Mouse (Mus musculus) megakaryocyte, embryonic 14.5 days (primary cell): ENCODE measurements at regions not wholly inside any gene's neighbourhood (a gene's known extent, or its start where the extent isn't known, plus 50 kb on each side); places are given as distances from the start of the nearest gene placed in this dataset.
A peak's percentile ranks its signal among the peaks of the same experiment; 100 is the strongest.

Experiments used
- H3K27me3 ChIP-seq: replicated peaks from 2 replicates; pipeline ENCODE3; 2012; ENCODE audit warnings: inconsistent platforms
- H3K36me3 ChIP-seq: replicated peaks from 2 replicates; pipeline ENCODE3; 2012; ENCODE audit warnings: low read length, inconsistent platforms, mixed read lengths
- H3K4me1 ChIP-seq: 2 replicates; pipeline ENCODE4 v1.6.1; 2012; ENCODE audit warnings: inconsistent platforms
- H3K4me3 ChIP-seq: replicated peaks from 2 replicates; pipeline ENCODE3; 2012; ENCODE audit warnings: moderate library complexity, mild to moderate bottlenecking, inconsistent platforms
- H3K9me3 ChIP-seq: 2 replicates; pipeline ENCODE4 v1.6.1; 2012; ENCODE audit warnings: inconsistent platforms
- FLI1 ChIP-seq: IDR thresholded peaks from 2 replicates; pipeline ENCODE4 v1.6.1; 2012; ENCODE audit warnings: low read length, inconsistent platforms, mixed read lengths
- GATA1 ChIP-seq: IDR thresholded peaks from 3 replicates; pipeline ENCODE4 v1.6.1; 2012; ENCODE audit warnings: mixed read lengths, low read length, inconsistent platforms, borderline replicate concordance

DNA sequence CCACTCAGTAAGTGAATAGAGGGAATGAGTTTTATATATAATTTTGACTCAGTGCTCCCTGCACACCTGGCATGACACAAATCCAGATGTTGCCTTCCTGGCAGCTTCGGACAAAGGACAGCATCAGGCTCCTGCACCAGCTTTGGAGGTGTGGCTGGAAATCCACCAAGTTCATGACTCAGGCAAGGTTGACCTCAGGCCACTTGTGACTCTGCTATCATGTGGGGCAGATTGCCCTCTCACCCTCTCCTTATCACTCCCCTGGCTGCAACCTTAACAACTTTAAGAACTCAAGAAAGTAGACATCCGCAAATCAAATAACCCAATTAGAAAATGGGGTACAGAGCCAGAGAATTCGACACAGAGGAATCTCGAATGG, 97.7 kb upstream of the Armc2 start:
- H3K4me3 ChIP-seq: no peak overlapping the region
- TF ChIP-seq FLI1 (no peak), GATA1 (no peak)
- H3K27me3 ChIP-seq: peaks cover 4% of the 10 kb centered on the region
- H3K36me3 ChIP-seq: peaks cover 6% of the 10 kb centered on the region
- H3K4me1 ChIP-seq: peaks cover 29% of the 10 kb centered on the region
- H3K9me3 ChIP-seq: peaks cover 15% of the 10 kb centered on the region

DNA sequence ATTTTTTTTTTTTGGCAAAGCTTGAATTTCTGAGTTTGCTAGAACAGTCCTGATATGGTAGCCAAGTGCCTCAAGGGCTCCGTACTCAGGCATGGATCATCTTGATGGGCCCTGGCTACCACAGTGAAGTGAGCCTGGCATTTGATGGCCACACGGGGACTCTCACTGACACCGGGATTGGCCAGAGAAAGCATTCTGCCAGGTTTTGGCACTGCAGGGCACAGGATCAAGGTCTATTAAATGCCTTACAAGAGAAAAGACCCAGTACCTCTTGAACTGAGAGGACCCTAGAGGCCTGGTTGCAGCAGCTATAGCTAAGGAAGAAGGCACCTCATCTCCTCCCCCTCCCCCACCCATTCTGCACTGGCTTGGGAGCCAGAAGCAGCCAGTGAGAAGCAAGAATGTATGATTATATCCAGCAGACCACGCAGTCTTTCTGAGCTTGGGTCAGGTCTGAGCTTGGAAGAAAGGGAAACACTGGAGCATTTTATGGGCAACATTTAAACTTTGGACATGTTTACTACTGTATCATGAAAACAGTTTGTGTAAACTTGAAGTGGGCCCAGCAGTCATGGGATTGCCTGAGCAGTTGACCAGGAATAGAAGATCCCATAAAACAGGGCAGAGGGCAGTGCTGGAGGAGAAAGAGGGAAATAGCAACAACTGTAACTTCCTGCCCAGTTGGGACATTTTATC, 97.1 kb upstream of the Armc2 start:
- no peak overlapping the region for H3K4me3 ChIP-seq
- peaks cover 4% of the 10 kb centered on the region for H3K27me3 ChIP-seq
- H3K36me3 ChIP-seq: peaks cover 6% of the 10 kb centered on the region
- peaks cover 15% of the 10 kb centered on the region for H3K9me3 ChIP-seq
- TF ChIP-seq FLI1 (no peak), GATA1 (no peak)
- H3K4me1 ChIP-seq: peaks cover 29% of the 10 kb centered on the region

DNA sequence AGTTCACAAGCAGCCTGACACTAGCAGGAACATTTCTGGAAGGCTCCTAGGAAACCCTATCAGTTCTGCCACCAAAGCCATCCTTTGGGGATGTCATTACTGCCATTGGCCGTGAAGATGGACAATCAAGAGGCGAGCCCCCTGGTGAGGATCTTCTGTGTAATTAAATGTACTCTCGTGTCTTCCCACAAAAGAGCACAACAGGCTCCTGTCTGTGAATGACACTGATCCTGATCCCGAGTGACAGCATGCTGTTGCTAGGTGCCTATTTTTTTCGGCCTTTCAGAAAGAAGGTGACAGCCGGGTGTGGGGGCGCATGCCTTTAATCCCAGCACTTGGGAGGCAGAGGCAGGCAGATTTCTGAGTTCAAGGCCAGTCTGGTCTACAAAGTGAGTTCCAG, 92.5 kb upstream of the Armc2 start:
- Histone ChIP-seq H3K9me3 (peaks cover 18% of the 10 kb centered on the region), H3K27me3 (peaks cover 1% of the 10 kb centered on the region), H3K4me3 (no peak overlapping the region), H3K4me1 (peaks cover 32% of the 10 kb centered on the region), H3K36me3 (peaks cover 6% of the 10 kb centered on the region)
- TF ChIP-seq GATA1 (no peak), FLI1 (no peak)

DNA sequence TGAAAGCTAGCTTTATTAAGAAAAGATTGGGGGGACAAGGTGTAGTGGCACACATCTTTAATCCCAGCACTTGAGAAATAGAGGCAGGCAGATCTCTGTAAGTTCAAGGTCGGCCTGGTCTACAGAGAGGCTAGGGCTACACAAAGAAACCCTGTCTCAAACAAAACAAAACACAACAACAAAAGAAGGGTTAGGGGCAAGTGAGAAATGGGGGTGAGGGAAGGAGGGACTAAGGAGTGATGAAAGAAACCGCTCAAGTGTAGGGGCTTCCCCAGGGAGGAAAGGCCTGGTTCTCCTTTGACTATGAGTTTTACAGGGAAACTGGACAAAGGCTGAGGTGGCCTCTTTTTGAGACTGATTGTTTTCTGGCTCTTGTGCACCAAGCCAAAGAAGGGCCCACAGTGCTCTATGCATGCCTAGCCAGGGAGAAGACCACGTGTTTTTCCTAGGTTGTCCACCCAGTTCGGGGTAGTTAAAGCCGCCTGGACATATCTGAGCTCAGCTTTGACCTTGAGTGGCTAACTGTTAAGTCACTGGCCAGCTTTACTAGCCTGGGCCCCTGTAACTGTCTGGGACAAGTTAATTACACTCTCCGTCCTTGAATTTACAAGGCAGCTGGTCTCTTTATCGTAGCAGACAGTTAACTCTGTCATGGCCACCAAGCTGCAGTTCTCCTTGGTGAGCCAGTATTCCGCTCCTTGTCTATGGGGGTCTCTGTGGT, 90.2 kb upstream of the Armc2 start:
- H3K27me3 ChIP-seq: peaks cover 6% of the 10 kb centered on the region
- peaks cover 27% of the 10 kb centered on the region for H3K9me3 ChIP-seq
- H3K4me3 ChIP-seq: no peak overlapping the region
- peaks cover 25% of the 10 kb centered on the region for H3K4me1 ChIP-seq
- no peak for TF ChIP-seq GATA1
- TF ChIP-seq FLI1: no peak
- peaks cover 4% of the 10 kb centered on the region for H3K36me3 ChIP-seq

DNA sequence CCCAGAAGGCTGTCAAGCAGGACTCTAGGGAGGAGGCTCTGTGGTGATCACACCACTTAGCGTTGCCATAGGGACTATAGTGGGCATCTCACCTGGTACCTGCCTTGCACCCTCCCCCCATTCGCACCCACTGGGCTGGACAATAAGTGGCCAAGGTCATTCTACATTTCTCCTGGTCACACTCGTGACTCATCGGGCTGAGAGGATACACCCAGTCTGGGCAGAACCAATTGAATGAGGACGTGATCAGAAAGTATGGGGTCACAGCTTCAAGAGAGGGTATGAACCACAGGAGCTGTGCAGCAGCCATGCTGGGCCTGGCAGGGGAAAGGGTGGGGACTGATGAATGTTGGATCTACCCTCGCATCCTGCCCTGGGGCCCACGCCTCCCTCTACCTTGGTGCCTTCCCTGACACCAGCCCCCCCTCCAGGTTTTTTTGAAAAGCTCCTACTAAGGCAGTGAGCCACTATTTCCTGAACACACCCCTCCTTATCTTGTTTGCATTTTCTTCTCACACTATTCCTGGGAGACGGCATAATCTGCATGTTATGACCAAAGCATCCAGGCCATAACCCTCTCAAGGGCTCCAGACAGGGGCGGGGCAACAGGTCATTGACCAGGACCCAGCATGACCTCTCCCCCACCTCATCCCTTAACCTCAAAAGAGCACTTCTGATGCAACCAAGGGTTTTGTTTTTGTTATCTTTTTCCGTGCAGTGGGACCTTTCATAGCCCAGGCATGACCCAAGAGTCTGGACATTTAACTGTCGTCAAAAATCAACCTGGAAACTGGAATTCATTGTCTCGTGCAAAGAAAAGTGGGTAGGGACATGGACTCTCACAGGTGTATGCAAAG, 89.4 kb upstream of the Armc2 start:
- Histone ChIP-seq H3K27me3 (peaks cover 6% of the 10 kb centered on the region), H3K4me1 (peaks cover 25% of the 10 kb centered on the region), H3K36me3 (no peaks in the 10 kb centered on the region), H3K9me3 (peaks cover 23% of the 10 kb centered on the region), H3K4me3 (peak overlapping the region; percentile 71)
- TF ChIP-seq GATA1 (no peak), FLI1 (no peak)

DNA sequence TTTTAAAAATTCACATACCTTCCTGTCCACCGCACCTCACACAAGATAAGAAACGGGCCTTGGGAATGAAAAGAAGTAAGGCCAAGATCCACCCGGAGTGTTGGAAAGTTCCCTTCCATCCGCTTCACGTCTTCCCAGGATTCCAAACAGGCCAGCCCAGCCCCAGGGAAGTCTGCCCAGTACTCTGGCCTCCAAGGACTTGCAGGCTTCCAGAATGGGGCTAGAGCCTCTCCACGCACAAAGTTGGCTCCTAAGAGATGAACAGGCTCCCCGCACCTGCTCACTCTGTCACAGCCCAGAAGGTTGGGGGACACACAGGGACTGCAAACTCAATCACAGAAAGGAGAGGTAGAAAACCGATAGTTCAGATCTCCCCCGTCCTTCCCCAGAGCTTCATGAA, 88.4 kb upstream of the Armc2 start:
- Histone ChIP-seq H3K4me1 (peaks cover 30% of the 10 kb centered on the region), H3K27me3 (peaks cover 8% of the 10 kb centered on the region), H3K4me3 (no peak overlapping the region), H3K36me3 (no peaks in the 10 kb centered on the region), H3K9me3 (peaks cover 23% of the 10 kb centered on the region)
- no peak for TF ChIP-seq GATA1
- TF ChIP-seq FLI1: no peak

DNA sequence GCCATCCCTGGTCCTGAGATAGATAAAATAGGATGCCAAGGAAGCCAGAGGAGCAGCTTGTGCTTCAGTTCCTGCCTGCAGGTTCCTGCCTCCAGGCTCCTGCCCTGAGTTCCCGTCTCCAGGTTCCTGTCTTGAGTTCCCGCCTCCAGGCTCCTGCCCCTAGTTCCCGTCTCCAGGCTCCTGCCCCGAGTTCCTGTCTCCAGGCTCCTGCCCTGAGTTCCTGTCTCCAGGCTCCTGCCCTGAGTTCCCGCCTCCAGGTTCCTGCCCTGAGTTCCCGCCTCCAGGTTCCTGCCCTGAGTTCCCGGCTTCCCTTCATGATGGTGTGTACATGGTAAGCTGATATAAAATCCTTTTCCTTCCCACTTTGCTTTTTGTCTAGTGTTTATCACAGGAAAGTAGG, 86.8 kb upstream of the Armc2 start:
- TF ChIP-seq FLI1 (no peak), GATA1 (no peak)
- H3K36me3 ChIP-seq: no peaks in the 10 kb centered on the region
- H3K4me3 ChIP-seq: no peak overlapping the region
- peaks cover 10% of the 10 kb centered on the region for H3K27me3 ChIP-seq
- peaks cover 23% of the 10 kb centered on the region for H3K9me3 ChIP-seq
- H3K4me1 ChIP-seq: peaks cover 29% of the 10 kb centered on the region

DNA sequence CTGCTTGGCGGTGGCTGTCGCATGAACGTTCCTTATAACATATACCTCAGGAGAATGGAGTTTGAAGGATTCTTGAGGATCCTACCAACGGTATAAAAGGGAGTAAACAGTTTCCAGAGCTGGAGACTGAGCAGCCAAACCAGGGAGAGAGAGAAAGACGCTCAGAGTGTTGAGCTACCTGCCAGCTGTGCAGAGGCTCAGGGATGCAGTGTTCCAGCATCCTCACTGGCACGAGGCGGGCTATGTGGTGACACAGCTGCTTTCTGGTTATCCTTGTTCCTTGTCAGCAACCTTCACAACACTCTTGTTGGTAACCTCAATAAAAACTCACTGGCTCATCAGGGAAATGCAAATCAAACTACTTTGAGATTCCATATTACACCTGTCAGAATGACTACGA, 84.1 kb upstream of the Armc2 start:
- no peaks in the 10 kb centered on the region for H3K36me3 ChIP-seq
- H3K27me3 ChIP-seq: peaks cover 10% of the 10 kb centered on the region
- H3K4me1 ChIP-seq: peaks cover 22% of the 10 kb centered on the region
- H3K4me3 ChIP-seq: no peak overlapping the region
- TF ChIP-seq GATA1 (no peak), FLI1 (no peak)
- H3K9me3 ChIP-seq: peaks cover 23% of the 10 kb centered on the region

DNA sequence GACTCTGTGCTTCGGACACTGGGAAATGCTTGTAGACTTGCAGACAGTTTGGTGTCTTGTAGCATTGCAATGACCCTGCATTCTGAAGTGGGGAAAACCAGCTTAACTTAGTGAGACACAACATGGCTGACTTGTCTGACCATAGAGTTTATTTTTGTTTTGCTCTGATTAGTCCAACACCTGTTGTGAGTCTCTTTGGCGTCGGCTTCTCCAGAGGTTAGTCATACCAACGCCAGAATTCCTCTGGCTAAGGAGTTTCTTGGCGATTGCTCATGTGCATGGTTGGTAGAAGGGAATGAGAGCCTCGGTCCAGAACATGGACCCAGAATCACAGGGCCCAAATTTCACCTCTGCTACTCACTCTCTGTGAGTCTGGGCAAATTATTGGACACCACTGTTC, 82.9 kb upstream of the Armc2 start:
- Histone ChIP-seq H3K36me3 (no peaks in the 10 kb centered on the region), H3K4me3 (no peak overlapping the region)
- no peak for TF ChIP-seq GATA1

DNA sequence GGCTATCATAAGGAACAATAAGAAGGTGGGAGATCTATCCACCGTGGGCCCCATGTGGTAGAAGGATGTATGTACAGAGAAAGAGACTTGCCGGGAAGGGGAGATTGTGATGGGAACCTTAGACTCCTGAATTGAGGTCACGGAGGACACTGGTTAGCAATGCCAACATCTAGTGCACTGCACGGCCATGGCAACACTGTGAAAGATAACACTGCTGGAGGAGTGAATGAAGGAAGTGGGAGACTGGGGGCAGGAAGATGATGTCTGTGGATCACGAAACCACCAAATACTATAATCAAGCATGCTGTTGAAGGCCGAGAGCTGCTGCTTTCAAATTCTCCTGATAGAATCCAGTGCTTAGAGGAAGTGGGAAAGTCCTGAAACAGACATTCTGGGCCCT, 78.7 kb upstream of the Armc2 start:
- H3K4me3 ChIP-seq: peak overlapping the region; percentile 76
- TF ChIP-seq FLI1 (no peak), GATA1 (no peak)
- H3K27me3 ChIP-seq: peaks cover 4% of the 10 kb centered on the region
- H3K4me1 ChIP-seq: peaks cover 42% of the 10 kb centered on the region
- H3K36me3 ChIP-seq: no peaks in the 10 kb centered on the region
- no peaks in the 10 kb centered on the region for H3K9me3 ChIP-seq

More for the DNA sequence above, 82.9 kb upstream of the Armc2 start:
- Histone ChIP-seq H3K9me3 (peaks cover 23% of the 10 kb centered on the region), H3K4me1 (peaks cover 30% of the 10 kb centered on the region), H3K27me3 (peaks cover 10% of the 10 kb centered on the region)
